Mouse (Mus musculus) embryo, embryonic 11.5 days (tissue): ENCODE measurements around the gene Pbx2.
A peak's percentile ranks its signal among the peaks of the same experiment; 100 is the strongest.

Experiments
- DNase-seq: peaks from one replicate; pipeline ENCODE4 v3.0.0-alpha.2; 2012; ENCODE audit warnings: low read depth, low spot score

Pbx2 gene

GRCm38 (mm10) chr17:34603375-34604060 is 12.5 kb downstream of the Pbx2 start, which contains the start of gene Rnf5:
Gene Rnf5, minus strand, starts transcription at chr17:34603690.
- peak; percentile 98 for DNase-seq

DNA sequence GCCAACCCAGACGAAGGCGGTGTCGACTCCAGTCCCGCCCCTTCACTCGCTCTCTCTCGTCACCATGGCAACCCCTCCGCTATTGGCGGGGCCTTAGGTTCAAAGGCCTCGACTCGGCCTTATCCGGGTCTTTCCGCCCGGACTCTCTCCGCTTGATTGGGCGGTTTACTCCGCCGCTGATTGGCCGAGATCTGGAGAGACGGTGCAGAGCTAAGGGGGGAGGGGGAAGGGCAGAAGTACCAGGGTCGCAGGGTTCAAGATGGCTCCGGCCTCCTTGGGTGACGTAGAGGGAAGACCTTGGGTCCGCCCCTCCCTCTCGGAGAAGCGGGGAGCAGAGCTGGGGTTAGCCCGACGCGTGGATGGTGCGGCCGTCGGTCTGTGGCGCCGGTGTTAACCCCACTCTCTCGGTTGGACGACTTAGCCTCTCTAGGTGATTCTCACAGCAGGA is 13.0 kb downstream of the Pbx2 start, which contains the start of gene Agpat1:
Gene Agpat1 (plus strand): TSS at position 202 of the 448 bp plus-strand sequence.
- DNase-seq: peak; percentile 98

- DNase-seq: no peak
These were observed 13.6 kb downstream of the Pbx2 start for GRCm38 (mm10) chr17:34604511-34605237.

GRCm38 (mm10) chr17:34605609-34606008 is 14.5 kb downstream of the Pbx2 start:
- peak; percentile 84 for DNase-seq

DNA sequence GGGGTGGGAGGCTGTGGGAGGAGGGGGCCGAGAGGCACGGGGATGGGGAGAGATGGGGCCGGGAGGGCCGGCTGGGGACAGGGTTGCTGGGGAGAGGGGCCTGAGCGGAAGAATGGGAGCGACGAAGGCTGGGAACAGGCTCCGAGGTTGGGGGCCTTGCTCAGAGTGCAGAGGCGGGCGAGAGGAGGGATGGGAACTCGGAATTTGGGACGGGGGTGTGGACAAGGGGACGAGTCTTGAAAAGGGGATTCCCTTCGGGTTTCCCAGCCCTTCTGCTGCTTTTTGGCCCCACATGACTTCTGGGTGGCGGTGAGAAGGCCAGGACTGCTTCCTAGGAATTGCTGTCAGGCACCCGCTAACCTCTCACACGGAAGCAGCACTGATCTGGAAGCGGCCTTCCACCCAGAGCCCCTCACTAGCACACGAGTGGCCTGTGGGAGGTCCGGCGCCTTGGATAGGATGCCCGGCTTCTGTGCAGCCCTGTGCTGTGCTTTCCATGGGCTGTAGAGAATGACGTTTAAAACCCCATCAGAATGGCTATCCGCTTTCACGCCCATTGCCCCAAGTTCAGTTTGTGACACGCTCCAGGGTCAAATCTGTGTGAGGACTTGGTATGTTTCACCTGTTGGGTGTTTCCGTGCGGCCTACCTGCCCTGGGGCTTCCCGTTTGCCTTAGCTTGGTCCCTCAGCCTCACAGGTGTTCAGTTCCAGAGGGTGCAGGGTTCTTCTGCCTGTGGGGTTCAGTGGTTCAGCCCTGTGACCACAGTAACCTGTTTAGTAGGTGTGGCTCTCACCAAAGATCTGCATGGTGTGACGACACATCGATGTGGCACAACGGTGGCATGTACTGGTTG is 15.3 kb downstream of the Pbx2 start:
- no peak for DNase-seq

DNA sequence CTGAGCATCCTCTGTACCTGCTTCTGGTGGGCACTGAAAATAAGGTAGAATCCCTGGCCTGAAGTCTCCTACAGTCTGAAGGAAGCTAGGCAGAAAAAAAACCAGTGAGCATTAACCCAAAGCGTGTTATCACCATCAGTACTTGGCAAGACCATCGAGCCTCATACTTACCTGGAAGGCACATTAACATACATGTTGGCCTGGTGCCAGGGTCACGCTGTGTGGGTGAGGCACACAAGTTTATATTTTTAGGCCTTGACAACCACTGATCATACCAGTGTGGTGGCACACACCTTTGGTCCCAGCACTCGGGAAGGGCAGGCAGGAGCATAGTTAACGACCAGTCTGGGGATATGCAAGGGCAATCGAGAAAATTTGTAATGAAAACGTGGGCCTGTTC is 16.9 kb downstream of the Pbx2 start:
- no peak for DNase-seq

- no peak for DNase-seq
These were observed 20.0 kb downstream of the Pbx2 start for GRCm38 (mm10) chr17:34611050-34611449.

GRCm38 (mm10) chr17:34613054-34613645 is 22.1 kb downstream of the Pbx2 start:
- DNase-seq: no peak

DNA sequence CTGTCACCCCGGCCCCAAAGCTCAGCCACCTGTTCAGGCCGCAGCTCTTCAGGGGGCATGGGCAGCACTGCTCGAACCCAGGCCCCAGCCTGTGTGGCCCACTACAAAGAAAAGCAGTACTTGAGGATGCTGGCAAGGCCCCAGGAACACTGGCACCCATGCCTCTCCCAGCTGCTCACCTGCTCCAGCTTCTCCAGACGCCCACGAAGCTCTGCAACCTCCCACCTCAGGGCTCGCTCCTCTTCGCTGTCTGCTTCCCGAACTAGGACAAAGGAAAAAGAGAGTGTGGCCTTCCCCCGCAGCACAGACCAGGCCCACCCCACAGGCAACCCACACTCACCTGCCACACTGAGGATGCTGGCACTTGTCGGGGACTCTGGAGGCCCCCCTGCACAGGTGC is 22.8 kb downstream of the Pbx2 start:
- DNase-seq: no peak

- DNase-seq: no peak
These were observed 24.8 kb downstream of the Pbx2 start, which contains the start of gene Egfl8 for GRCm38 (mm10) chr17:34615871-34616270. Gene Egfl8, minus strand, starts transcription at chr17:34615971.

- peak; percentile 59 for DNase-seq
These were observed 27.9 kb downstream of the Pbx2 start for GRCm38 (mm10) chr17:34618999-34619398.

DNA sequence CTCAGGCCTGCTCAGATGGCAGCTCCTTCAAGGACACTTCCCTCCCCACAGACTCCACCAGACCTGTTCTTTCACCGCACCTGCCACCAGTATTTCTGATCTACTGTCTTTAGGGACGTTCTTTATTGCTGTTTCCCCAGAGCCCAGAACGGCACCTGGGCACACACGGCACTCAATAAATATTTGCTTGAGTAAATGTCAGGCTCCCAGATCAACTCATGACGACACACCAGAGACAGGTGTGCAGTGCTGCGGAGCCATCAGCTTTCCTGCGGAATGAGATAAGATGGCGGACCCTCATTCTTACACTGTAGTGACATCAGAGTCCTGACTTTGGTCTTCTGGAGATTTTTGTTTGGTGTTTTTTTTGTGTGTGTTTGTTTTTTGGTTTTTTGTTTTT is 29.9 kb downstream of the Pbx2 start:
- DNase-seq: no peak

- no peak for DNase-seq
These were observed 32.1 kb downstream of the Pbx2 start for GRCm38 (mm10) chr17:34623161-34623560.

DNA sequence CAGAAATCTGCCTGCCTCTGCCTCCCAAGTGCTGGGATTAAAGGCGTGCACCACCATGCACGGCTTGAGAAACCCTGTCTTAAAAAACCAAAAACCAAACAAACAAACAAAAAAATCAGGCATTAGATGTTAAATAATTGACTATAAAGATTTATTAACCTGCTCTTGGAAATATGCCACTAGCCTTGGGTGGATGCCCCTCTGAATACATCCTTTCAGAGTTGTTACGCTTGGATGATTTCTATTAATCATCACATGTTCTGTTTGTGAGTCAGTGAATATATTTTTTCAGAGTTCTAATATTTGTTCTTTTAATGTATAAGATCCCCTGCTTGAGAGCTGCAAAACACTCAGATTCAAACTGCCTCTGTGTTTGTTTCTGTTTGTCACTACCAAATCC is 33.9 kb downstream of the Pbx2 start:
- no peak for DNase-seq

DNA sequence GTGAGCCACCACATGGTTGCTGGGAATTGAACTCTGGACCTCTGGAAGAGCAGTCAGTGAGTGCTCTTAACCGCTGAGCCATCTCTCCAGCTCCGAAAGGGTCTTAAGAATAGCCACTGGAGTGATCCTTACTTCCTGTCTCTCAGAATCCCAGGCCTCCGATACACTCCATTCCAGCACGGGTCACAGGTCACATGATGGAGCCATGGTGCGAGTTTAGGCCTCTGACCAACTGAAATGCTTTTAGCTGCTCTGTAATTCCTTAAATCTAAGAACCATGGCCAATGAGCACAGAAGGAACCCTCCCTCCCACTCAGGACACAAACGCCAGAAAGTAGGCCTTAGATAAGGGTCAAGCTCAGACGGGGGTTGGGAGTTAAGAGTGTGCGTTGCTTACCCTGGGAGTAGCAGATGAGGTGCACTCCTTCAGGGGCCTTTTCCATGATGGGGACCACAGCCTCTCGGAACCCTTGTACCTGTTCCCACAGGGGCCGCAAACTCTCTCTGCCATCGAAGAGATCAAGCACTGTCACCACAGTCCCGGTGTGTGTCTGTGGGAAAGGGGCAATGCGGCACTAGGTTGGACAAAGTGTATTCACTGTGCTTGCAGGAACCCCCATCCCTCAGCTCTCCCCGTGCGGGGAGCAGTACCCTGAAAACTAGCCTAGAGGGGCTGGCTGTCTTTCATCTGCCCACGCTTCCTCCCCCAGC is 35.2 kb downstream of the Pbx2 start:
- DNase-seq: no peak

DNA sequence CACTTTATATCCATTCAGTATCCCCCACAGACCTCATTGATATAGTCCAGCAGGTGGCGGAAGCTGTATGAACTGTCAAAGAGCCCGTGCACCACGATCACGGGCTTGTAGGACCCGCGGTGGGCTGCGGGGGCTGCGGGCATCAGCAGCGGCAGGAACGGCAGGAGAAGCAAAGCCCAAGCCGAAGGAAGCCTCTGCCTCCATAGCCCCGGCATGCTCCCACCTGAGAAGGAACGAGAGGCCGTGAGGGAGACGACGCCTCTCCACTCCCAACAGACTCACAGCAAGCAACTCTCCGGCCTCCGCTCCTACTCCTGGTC is 35.7 kb downstream of the Pbx2 start:
- DNase-seq: no peak

GRCm38 (mm10) chr17:34627093-34627942 is 36.3 kb downstream of the Pbx2 start:
- DNase-seq: peak; percentile 81

DNA sequence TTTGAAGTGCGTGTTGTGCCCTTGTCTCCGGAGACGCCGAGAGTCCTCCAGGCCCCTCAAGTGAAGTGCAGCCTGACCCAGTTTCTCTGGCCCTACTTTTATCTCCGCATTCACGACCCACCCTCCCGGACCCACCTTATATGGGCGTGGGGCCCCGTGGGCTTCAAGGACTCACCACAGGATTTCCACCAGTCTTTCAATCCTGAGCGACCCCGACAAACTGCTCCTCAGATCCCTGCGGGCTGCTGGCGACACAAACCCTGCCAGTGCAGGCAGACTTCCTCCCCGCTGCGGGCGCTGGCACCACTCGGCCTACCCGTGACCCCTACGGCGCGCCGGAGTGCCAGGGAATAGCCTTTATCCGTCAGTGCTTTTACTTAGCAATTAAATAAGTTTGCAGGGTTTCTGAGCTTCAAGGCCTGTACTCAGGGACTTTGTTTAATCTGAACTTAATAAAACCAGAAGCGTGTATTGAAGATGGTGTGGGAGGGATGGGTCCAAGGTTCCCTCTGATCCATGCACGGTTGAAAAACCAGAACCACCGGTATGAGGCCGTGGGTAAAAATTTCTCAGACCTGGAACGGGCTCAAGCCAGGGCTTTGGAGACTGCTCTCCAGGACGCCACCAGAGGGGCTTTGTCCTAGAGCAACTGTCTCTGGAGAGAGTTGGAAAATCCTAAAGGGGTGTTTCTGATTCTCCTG is 37.0 kb downstream of the Pbx2 start, which contains the start of gene Ppt2:
Gene Ppt2 (minus strand): TSS at position 568 of the 701 bp plus-strand sequence.
- DNase-seq: no peak

DNA sequence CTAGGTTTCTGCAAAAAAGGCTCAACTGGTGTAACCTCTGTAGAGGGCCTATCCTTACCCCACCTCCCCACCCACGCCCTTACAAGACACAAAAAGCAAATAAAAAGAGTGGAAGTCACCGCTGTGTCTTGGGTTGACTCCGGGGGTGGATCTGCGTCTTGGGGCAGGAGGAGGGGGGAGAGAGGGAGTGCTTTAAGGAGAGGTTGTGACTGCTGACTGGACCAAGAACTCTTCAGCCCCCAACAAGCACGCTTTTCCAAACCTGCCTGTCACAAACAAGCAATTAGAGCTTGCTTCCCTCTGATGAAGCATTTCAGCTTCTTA is 37.5 kb downstream of the Pbx2 start:
- DNase-seq: no peak
